Mouse (Mus musculus): ENCODE data around the gene Gm973. TPM values are rescaled to one million over a fixed set of nuclear protein-coding genes. Genes with fewer than 3 reads are reported as not detected.

Gene Gm973
- total and polyA plus RNA-seq, 3 experiments = 2.3 to 14.9 (median 7.6) TPM

- peak; percentile 76; the same call in 1 of the 2 replicates for TF ChIP-seq CHD1 (IDR thresholded peaks at IDR 0.05; ENCODE audit: low read depth, low read length)
- peak; percentile 77 for TF ChIP-seq MAX (IDR thresholded peaks at IDR 0.05; ENCODE audit: low read length)
- TF ChIP-seq TCF12 (IDR thresholded peaks at IDR 0.05; ENCODE audit: low read depth, low read length) = peak; percentile 71
- TF ChIP-seq EP300 (IDR thresholded peaks at IDR 0.05; ENCODE audit: low read length) = peak; percentile 78
- TF ChIP-seq ELF1 (IDR thresholded peaks at IDR 0.05; ENCODE audit: low read depth, low read length) = peak; percentile 49; the same call in 1 of the 2 replicates
- peak; percentile 62; the same call in 1 of the 2 replicates for TF ChIP-seq UBTF (IDR thresholded peaks at IDR 0.05; ENCODE audit: low read depth, low read length)
- peak; percentile 84 for TF ChIP-seq BHLHE40 (IDR thresholded peaks at IDR 0.05; ENCODE audit: low read depth, low read length)
- no peak for TF ChIP-seq SMC3 (IDR thresholded peaks at IDR 0.05; ENCODE audit: low read depth, low read length)
These were observed 79.5 kb downstream of the Gm973 start (continued) for GRCm38 (mm10) chr1:59595609-59596008.

- Histone ChIP-seq H3K9ac (ENCODE audit: insufficient read depth, low read depth) (no peak overlapping the region), H3K4me1 (ENCODE audit: control insufficient read depth in 1 of 2, insufficient read depth in 2 of 2) (peaks cover 14 to 18% of the 10 kb centered on the region in 2 experiments), H3K4me3 (replicated peaks in 1 of 3; ENCODE audit: low read depth in 2 of 3, low read length in 2 of 3, poor library complexity in 1 of 3) (no peak overlapping the region), H3K79me2 (replicated peaks; ENCODE audit: control insufficient read depth, extremely low read depth, insufficient read depth, poor library complexity, severe bottlenecking) (no peaks in the 10 kb centered on the region), H3K4me2 (ENCODE audit: insufficient read depth, low read depth, poor library complexity, severe bottlenecking) (no peak overlapping the region), H3K9me3 (replicated peaks; ENCODE audit: low read length) (no peaks in the 10 kb centered on the region), H3K27me3 (replicated peaks) (no peaks in the 10 kb centered on the region), H3K27ac (ENCODE audit: insufficient read depth, low read depth) (no peak overlapping the region), H3K36me3 (replicated peaks in 1 of 2; ENCODE audit: control insufficient read depth in 1 of 2, insufficient read depth in 1 of 2, low read length in 1 of 2) (no peaks in the 10 kb centered on the region)
- dilution Hi-C loops (cut with MboI; ENCODE audit: extremely low pct_ligation_motif_present, extremely low pct_unique_long_range_greater_than_20kb, low sequenced_read_pairs) (no loop called here), in situ Hi-C loops (cut with MboI; ENCODE audit: low pct_ligation_motif_present, low pct_unique_long_range_greater_than_20kb, low sequenced_read_pairs) (loop anchor here (25.0 kb wide), 1 partner anchor 290 kb away; no protein-coding TSS in a partner anchor)
- no peak for DNase-seq (ENCODE audit: extremely low read depth)
- TF ChIP-seq BHLHE40 (IDR thresholded peaks at IDR 0.05; ENCODE audit: low read depth, low read length) (no peak), MEF2A (IDR thresholded peaks at IDR 0.05; ENCODE audit: borderline replicate concordance, low read depth, low read length) (no peak), ZKSCAN1 (IDR thresholded peaks at IDR 0.05; ENCODE audit: borderline replicate concordance, low read depth, low read length) (no peak), KAT2A (IDR thresholded peaks at IDR 0.05; ENCODE audit: insufficient replicate concordance, low read length) (no peak), MAFK (IDR thresholded peaks at IDR 0.05; ENCODE audit: insufficient replicate concordance, low read length) (no peak), USF1 (IDR thresholded peaks at IDR 0.05; ENCODE audit: low read depth, low read length) (no peak)
These were observed 86.7 kb downstream of the Gm973 start for GRCm38 (mm10) chr1:59602531-59603416.

GRCm38 (mm10) chr1:59603417-59603712 is 87.3 kb downstream of the Gm973 start:
- Histone ChIP-seq H3K79me2 (replicated peaks; ENCODE audit: control insufficient read depth, extremely low read depth, insufficient read depth, poor library complexity, severe bottlenecking) (no peaks in the 10 kb centered on the region), H3K27me3 (replicated peaks) (no peaks in the 10 kb centered on the region), H3K4me2 (ENCODE audit: insufficient read depth, low read depth, poor library complexity, severe bottlenecking) (no peak overlapping the region), H3K27ac (ENCODE audit: insufficient read depth, low read depth) (no peak overlapping the region), H3K36me3 (replicated peaks in 1 of 2; ENCODE audit: control insufficient read depth in 1 of 2, insufficient read depth in 1 of 2, low read length in 1 of 2) (no peaks in the 10 kb centered on the region), H3K4me1 (ENCODE audit: control insufficient read depth in 1 of 2, insufficient read depth in 2 of 2) (peaks cover 14 to 24% of the 10 kb centered on the region in 2 experiments), H3K9ac (ENCODE audit: insufficient read depth, low read depth) (no peak overlapping the region), H3K4me3 (replicated peaks in 1 of 3; ENCODE audit: low read depth in 2 of 3, low read length in 2 of 3, poor library complexity in 1 of 3) (no peak overlapping the region), H3K9me3 (replicated peaks; ENCODE audit: low read length) (no peaks in the 10 kb centered on the region)
- TF ChIP-seq TCF12 (IDR thresholded peaks at IDR 0.05; ENCODE audit: low read depth, low read length) = no peak
- TF ChIP-seq JUND (conservative IDR thresholded peaks at IDR 0.05; ENCODE audit: low read depth, low read length) = no peak
- no peak for TF ChIP-seq PAX5 (IDR thresholded peaks at IDR 0.05; ENCODE audit: low read length)
- no peak for TF ChIP-seq SIN3A (IDR thresholded peaks at IDR 0.05; ENCODE audit: low read length)
- TF ChIP-seq CHD1 (IDR thresholded peaks at IDR 0.05; ENCODE audit: low read depth, low read length) = no peak
- TF ChIP-seq MXI1 (IDR thresholded peaks at IDR 0.05; ENCODE audit: low read depth, low read length) = no peak
- TF ChIP-seq E2F4 (IDR thresholded peaks at IDR 0.05; ENCODE audit: insufficient replicate concordance, low read depth, low read length) = no peak
- TF ChIP-seq SMC3 (IDR thresholded peaks at IDR 0.05; ENCODE audit: low read depth, low read length) = no peak
- TF ChIP-seq NELFE (IDR thresholded peaks at IDR 0.05; ENCODE audit: low read depth, low read length) = no peak
- no peak for DNase-seq (ENCODE audit: extremely low read depth)
- in situ Hi-C loops (cut with MboI; ENCODE audit: low pct_ligation_motif_present, low pct_unique_long_range_greater_than_20kb, low sequenced_read_pairs) (loop anchor here (25.0 kb wide), 1 partner anchor 291 kb away; no protein-coding TSS in a partner anchor), dilution Hi-C loops (cut with MboI; ENCODE audit: extremely low pct_ligation_motif_present, extremely low pct_unique_long_range_greater_than_20kb, low sequenced_read_pairs) (no loop called here)

All from CH12.LX (cell line).